In the genomic region with DNA sequence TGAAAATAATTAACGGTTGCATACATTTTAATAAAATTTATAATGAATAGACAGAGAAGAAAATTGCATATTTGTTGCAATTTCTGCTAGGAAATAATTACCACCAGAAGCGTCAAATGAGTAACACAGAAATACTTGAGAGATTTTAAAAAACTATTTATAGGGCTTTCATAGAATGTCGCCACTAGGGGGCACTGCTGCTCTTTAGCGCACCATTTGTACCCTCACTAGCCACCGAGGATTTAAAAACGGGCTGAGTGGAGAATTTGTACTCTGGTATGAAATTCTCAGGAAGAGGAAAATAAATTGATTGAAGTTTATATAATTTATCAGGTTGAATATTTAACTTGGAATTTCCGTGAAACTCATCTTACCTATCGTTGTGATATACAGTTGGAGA, we compare ENCODE assay signal across 9 mouse cellular contexts.
DNase-seq lines count a peak whose midpoint lies in the region; ATAC-seq and TF ChIP-seq lines count a peak whose summit lies in the region.
"Had no signal": no experiment of that assay in that cellular context is flagged by ENCODE, and none has a peak within 500 bp of the region (broad histone marks: within the 10 kb centered on the region; RNA-seq: fewer than 3 reads in every experiment).

No protein-coding gene starts in this region.

- no peak overlapping the region for H3K27ac ChIP-seq in kidney, embryonic 15.5 days
- H3K27ac ChIP-seq in hindbrain, embryonic 11.5 days (ENCODE audit: low read depth, low read length), result no peak overlapping the region
- H3K27ac ChIP-seq: embryonic facial prominence, embryonic 13.5 days had no signal

- DNase-seq in kidney, adult 18-20 months, result peak; percentile 38
- peak; percentile 36 for DNase-seq in adrenal gland, adult 2 months
- DNase-seq in embryo, embryonic 10 days (ENCODE audit: low spot score), result peak; percentile 85
- DNase-seq in hindbrain, embryonic 11.5 days (ENCODE audit: low spot score), result peak; percentile 88
- DNase-seq in left cerebral cortex, adult 18-20 months (ENCODE audit: low spot score in 2 of 2), result peak; percentile 78 to 86
- DNase-seq in B cell, adult 2 months, result no peak

- no peaks in the 10 kb centered on the region for H3K9me3 ChIP-seq in kidney, embryonic 15.5 days (replicated peaks)
- no peaks in the 10 kb centered on the region for H3K9me3 ChIP-seq in hindbrain, embryonic 11.5 days (ENCODE audit: control insufficient read depth, low read length)
- H3K9me3 ChIP-seq: embryonic facial prominence, embryonic 13.5 days had no signal

- H3K79me2 ChIP-seq in myocyte (ENCODE audit: control insufficient read depth, insufficient read depth), result no peaks in the 10 kb centered on the region

- H3K9ac ChIP-seq in kidney, embryonic 15.5 days, result no peak overlapping the region
- no peak overlapping the region for H3K9ac ChIP-seq in hindbrain, embryonic 11.5 days (ENCODE audit: low read depth, low read length)
- H3K9ac ChIP-seq: embryonic facial prominence, embryonic 13.5 days had no signal

- H3K4me1 ChIP-seq in kidney, embryonic 15.5 days, result no peaks in the 10 kb centered on the region
- H3K4me1 ChIP-seq in hindbrain, embryonic 11.5 days (replicated peaks; ENCODE audit: control insufficient read depth, insufficient read depth, low read length), result no peaks in the 10 kb centered on the region
- H3K4me1 ChIP-seq: embryonic facial prominence, embryonic 13.5 days had no signal

- H3K4me3 ChIP-seq in kidney, embryonic 15.5 days (replicated peaks), result no peak overlapping the region
- H3K4me3 ChIP-seq in hindbrain, embryonic 11.5 days (ENCODE audit: low read depth, low read length), result no peak overlapping the region
- no peak overlapping the region for H3K4me3 ChIP-seq in myocyte
- H3K4me3 ChIP-seq: embryonic facial prominence, embryonic 13.5 days had no signal

- TF ChIP-seq POLR2A in myocyte (IDR thresholded peaks at IDR 0.05; ENCODE audit: insufficient read length, low read depth), result no peak

- H3ac ChIP-seq in myocyte (ENCODE audit: control insufficient read depth, insufficient read length), result no peak overlapping the region

- no peak overlapping the region for H3K4me2 ChIP-seq in kidney, embryonic 15.5 days
- H3K4me2 ChIP-seq in hindbrain, embryonic 11.5 days (replicated peaks; ENCODE audit: low read depth, low read length), result no peak overlapping the region
- H3K4me2 ChIP-seq in myocyte (ENCODE audit: low read depth), result peak overlapping the region; percentile 0
- H3K4me2 ChIP-seq: embryonic facial prominence, embryonic 13.5 days had no signal

- whole genome bisulfite sequencing in kidney, embryonic 15.5 days, result 14% methylated on average over 8 of the region's 8 CpGs
- WGBS in hindbrain, embryonic 11.5 days, result 14% methylated on average over 8 of the region's 8 CpGs

- H3K27me3 ChIP-seq in kidney, embryonic 15.5 days, result no peaks in the 10 kb centered on the region
- no peaks in the 10 kb centered on the region for H3K27me3 ChIP-seq in hindbrain, embryonic 11.5 days (ENCODE audit: control insufficient read depth, insufficient read depth, low read length)
- no peaks in the 10 kb centered on the region for H3K27me3 ChIP-seq in myocyte (ENCODE audit: control insufficient read depth, insufficient read depth, insufficient read length)
- H3K27me3 ChIP-seq: embryonic facial prominence, embryonic 13.5 days had no signal

- H3K36me3 ChIP-seq in kidney, embryonic 15.5 days, result no peaks in the 10 kb centered on the region
- H3K36me3 ChIP-seq in hindbrain, embryonic 11.5 days (ENCODE audit: control insufficient read depth, insufficient read depth, low read length), result no peaks in the 10 kb centered on the region
- H3K36me3 ChIP-seq in myocyte (ENCODE audit: control insufficient read depth, insufficient read depth), result no peaks in the 10 kb centered on the region
- H3K36me3 ChIP-seq: embryonic facial prominence, embryonic 13.5 days had no signal

- ATAC-seq in kidney, embryonic 15.5 days (replicated peaks; ENCODE audit: low FRiP score), result no peak; the same call in 1 of the 2 replicates
- ATAC-seq in hindbrain, embryonic 11.5 days (ENCODE audit: low FRiP score), result peak; percentile 48; the same call in 1 of the 2 replicates

TF ChIP-seq in myocyte, 11 proteins besides CTCF, POLR2A, EP300 and RAD21:
- TF ChIP-seq USF1 (IDR thresholded peaks at IDR 0.05; ENCODE audit: low read depth) (no peak), MYOD1 (IDR thresholded peaks at IDR 0.05; ENCODE audit: control insufficient read depth in 1 of 3, insufficient read length in 2 of 3, low read depth in 2 of 3) (no peak), E2F4 (IDR thresholded peaks at IDR 0.05; ENCODE audit: insufficient read depth) (no peak), MAX (IDR thresholded peaks at IDR 0.05; ENCODE audit: low read depth) (no peak), TCF12 (IDR thresholded peaks at IDR 0.05; ENCODE audit: insufficient read depth, poor library complexity, severe bottlenecking) (no peak), TCF3 (IDR thresholded peaks at IDR 0.05; ENCODE audit: insufficient read length, low read depth) (no peak), REST (IDR thresholded peaks at IDR 0.05; ENCODE audit: insufficient read depth, insufficient read length) (no peak), POLR2AphosphoS2 (IDR thresholded peaks at IDR 0.05; ENCODE audit: insufficient read length, low read depth) (no peak), MYOG (IDR thresholded peaks at IDR 0.05; ENCODE audit: control insufficient read depth in 1 of 3, insufficient read depth in 1 of 3, insufficient read length in 2 of 3, low read depth in 2 of 3) (no peak), CEBPB (IDR thresholded peaks at IDR 0.05; ENCODE audit: insufficient read depth, poor library complexity, severe bottlenecking) (no peak), SRF (IDR thresholded peaks at IDR 0.05; ENCODE audit: control insufficient read depth, insufficient read length, low read depth) (no peak)

Comparison
In these comparisons a context has a peak if more than half of its experiments do, and no peak if none do; other contexts are left out.
1. DNase-seq: peak in kidney, adult 18-20 months (single experiment), adrenal gland, adult 2 months (single experiment), embryo, embryonic 10 days (single experiment), hindbrain, embryonic 11.5 days (single experiment) and left cerebral cortex, adult 18-20 months (2 of 2); none in B cell, adult 2 months (0 of 2).